Mouse (Mus musculus) layer of hippocampus, adult 9-10 months (tissue): ENCODE data around the gene Abo.
A peak's percentile ranks its signal among the peaks of the same experiment; 100 is the strongest.
"Not testable (repeated sequence)": the region's sequence is repeated elsewhere in the genome, so short reads cannot be mapped to it uniquely, and the experiment has no call there.

ENCODE experiments used
- DNase-seq: peaks from one replicate; pipeline ENCODE4 v3.0.0; 2022; ENCODE audit warnings: low spot score

The Abo gene

GRCm38 (mm10) chr2:26864879-26865278 lies at the start of gene Abo:
Gene Abo, minus strand, starts transcription at chr2:26864979.
- DNase-seq = no peak

DNA sequence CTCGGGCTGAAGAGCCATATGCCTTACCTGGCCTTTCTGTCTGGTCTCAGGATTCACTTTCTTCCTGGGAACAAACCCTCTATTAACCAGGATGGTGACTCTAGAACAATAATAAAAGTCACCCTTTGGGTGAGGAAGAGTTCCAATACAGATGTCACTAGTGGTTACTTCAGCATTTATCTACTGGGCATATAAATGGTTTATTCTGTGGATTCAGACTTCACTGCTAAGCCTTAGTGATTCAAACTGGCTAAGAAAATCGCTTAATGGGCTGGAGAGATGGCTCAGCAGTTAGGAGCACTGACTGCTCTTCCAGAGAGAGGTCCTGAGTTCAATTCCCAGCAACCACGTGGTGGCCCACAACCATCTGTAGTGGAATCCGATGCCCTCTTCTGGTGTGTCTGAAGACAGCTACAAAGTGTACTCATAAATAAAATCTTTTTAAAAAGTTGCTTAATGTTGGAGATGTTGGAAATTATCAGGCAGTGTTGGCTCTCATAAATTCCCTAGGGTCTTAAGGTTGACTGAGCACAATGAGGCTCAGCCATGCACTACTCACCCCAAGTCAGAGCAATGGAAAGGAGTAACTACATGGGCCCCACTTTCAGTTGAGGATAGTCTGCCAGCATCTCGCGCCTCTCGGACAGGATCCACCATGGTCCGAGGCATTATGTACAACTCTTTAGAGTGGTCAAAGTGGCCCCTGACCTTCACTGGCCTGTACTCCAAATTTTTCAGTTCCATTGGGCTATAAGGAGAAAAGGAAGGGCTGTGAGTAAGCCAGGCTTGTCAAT lies 49.6 kb upstream of the Abo start:
- DNase-seq = no peak

DNA sequence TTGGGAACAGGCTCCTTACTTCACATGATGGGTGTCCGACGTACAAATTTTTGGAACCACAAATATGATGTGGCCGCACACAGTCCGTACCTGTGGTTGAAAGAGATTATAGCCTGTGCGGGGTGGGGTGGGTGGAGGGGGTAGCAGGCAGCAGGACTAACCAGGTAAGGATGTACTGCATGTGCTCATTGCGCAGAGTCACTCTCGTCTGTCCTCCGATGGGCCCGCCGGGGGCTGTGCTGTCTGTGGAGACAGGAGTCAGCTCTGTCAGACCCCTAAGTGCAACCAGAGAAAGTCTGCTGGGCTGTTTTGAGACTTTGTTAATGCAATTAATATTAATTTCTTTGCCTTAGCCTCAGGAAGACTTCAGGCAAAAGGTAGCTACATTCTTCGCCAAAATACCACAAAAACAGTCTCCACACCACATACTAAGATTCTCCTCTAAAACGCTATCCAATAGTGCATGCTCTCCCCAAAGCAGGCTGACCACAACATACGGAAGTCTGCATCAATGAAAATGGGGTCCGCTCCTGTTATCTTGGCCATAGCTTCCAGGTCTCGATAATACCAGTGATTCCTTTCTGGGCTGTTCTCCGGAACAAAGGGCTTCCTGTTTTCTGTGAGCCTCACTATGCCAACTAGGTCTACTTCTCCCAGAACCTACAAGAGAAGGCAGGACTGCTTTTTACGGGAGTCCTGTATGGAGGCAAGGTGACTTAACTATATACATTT lies 48.8 kb upstream of the Abo start:
- no peak for DNase-seq

GRCm38 (mm10) chr2:26912253-26912770 lies 47.5 kb upstream of the Abo start:
- DNase-seq = no peak

DNA sequence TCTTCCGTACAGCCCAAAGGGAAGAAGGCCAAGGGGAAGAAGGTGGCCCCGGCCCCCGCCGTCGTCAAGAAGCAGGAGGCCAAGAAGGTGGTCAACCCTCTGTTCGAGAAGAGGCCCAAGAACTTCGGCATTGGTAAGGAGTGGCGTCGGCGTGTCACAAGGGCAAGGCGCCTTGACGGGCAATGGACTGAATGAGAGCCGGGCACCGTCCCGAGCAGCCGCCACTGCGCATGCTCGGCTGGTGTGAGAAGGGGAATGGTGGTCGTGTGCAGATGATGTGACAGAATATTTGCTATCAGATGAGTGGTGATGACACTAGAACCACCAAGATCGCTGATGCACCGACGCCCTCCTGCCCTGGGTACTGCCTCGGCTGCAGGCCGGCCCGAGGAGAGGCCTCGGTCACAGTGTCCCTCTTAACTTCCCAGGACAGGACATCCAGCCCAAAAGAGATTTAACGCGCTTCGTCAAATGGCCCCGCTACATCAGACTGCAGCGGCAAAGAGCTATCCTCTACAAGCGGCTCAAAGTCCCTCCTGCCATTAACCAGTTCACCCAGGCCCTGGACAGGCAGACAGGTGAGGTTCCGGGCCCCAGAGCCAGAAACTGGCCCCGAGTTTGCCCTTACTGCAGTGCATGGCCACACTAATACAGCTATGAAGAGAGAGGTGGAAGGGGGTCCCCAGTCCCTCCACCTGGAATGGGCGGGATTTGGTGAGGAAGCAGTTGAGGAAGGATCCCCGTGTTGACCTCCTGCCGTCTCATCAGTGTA lies 46.4 kb upstream of the Abo start:
- DNase-seq = no peak

DNA sequence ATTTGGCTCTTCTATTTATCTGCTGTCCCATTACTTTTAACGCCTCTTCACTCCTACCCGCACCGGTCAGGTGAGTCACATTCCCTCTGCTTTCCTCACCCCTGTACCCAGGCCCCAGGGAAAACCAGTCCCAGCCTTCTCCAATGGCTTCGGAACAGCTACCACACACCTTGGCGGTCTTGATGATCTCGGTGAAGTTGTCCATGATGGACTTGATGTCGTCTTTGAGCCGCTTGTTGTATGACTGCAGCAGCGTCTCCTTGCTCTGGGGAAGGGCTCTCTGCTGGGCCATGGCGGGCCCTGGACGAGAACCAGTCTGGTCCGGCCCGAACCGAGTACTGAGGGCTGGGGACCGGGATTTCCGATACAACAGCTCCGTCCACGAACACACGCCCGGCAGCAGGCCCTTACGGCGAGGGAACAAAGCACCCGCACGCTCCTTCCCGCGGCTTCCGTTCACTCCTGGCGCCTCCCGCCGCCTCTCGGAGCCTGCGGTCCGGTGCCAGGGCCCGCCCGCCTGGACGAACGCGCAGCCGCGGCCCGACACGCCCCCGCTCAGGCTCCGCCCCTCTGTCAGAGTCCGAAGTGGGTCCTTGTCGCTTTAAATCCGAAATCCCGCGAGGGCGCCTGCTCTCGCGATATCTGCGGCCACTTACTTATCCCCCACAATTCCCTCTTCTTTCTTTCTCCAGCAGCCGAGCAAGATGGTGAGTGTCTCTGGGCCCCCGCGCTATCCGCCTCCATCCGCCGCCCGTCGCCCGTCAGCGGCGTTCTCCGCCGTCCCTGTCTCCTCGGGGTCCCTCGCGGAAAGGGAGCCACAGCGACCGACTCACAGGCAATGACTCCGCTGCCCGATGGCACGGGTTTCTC lies 45.6 kb upstream of the Abo start, which contains the start of the genes Med22 and Rpl7a:
Gene Med22, minus strand, starts transcription at position 554 of the 870 bp plus-strand sequence.
Gene Rpl7a, plus strand, starts transcription at position 641 of the 870 bp plus-strand sequence.
- peak; percentile 100 for DNase-seq

- no peak for DNase-seq
Observed at GRCm38 (mm10) chr2:26909387-26909784, 44.6 kb upstream of the Abo start.

DNA sequence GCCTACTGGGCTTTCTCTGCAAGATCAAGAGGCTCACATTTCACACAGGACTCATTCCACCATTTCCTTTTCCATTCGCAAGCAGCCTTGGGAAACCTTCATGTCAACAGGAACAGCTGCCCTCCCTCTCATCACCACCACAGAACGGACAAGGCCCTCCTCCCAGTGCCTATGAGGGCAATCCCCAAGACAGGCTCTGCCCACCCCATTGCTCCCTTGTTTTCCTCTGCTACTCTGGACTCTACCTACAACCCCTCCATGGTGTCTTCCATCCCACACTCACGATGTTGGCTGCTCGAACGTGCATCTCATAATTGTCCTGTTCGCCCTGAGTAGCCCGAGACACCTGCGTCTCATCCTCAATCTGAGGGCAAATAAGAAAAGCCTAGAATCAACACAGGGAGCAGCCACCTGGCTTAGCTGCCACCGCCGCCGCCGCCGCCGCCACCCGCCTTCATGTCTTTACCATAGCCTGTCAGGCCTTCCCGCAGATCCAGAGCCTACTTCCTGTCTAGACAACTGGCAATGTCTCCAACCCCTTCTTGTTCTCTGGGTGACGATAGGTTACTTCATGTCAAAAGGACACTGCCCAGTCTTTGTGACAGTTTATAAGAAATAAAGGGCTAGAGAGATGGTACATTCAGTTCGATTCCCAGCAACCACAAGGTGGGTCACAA lies 44.1 kb upstream of the Abo start:
- DNase-seq = no peak

- DNase-seq = no peak
Observed at GRCm38 (mm10) chr2:26907109-26907508, 42.3 kb upstream of the Abo start.

GRCm38 (mm10) chr2:26906431-26906830 lies 41.7 kb upstream of the Abo start:
- DNase-seq = no peak

- no peak for DNase-seq
Observed at GRCm38 (mm10) chr2:26905936-26906335, 41.2 kb upstream of the Abo start.

DNA sequence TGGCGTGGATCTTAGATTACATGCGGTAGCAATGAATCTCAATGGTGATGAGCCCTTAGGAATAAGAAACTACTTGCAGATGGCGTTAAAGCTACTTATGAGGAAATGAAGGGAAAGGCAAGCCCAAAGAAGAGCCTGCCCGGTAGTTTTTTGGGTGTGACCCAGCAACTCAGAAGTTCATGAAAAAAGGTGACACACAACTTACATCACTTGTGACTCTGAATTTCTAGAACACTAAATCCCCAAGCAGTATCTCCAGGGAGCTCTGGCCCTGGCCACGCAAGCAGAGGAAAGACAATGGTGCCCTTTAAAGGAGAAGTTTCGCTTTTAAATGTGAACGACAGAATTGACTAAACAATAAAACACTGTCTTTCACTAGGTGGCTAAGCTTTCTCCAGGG lies 38.5 kb upstream of the Abo start:
- no peak for DNase-seq

- DNase-seq = peak; percentile 94
Observed at GRCm38 (mm10) chr2:26902467-26903220, 37.9 kb upstream of the Abo start, which contains the start of gene Surf6. Gene Surf6, minus strand, starts transcription at chr2:26902879.

DNA sequence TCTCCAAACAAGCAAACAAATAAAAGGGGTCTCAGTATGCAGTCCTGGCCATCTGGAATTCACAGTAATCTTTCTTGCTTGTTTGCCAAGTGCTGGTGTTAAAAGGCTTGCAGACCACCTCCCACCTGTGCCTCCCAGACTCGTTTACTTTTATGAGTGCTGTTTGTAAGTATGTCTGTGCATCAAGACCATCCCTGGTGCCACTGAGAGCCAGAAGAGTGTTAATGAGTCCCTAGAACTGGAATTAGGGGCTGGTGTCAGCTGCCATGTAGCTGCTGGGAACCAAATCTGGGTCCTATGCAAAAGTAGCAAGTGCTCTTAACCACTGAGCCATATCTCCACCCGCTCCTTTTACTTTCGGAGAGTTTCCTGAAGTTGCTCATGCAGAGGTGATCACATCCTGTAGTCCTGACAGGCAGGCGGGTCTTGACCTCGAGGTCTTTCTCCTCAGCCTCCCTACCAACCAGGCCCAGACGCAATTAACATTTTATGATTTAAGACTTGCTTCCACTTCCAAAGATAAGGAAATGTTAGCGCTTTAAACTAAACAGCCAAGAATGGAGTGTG lies 37.1 kb upstream of the Abo start:
- no peak for DNase-seq

DNA sequence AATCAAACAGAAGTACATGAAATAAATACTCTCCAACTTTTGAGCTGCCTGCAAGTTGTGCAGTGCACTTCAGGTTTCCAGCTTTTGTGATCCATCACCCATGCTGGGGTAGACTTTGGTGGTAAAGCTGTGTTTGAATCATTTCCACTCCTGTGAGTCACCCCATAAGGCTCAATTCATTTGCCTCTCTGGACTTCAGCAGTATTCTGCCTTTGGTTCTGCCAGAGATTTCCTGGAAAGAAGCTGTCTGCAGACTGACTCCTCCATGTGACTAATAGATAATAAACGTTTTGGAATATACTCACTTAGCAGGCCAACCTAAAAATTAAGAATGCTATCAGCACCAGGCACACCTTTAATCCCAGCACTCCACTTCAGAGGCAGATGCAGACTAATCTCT lies 36.0 kb upstream of the Abo start:
- DNase-seq = no peak

- no peak for DNase-seq
Observed at GRCm38 (mm10) chr2:26895898-26896297, 31.1 kb upstream of the Abo start.

- DNase-seq = not testable (repeated sequence)
Observed at GRCm38 (mm10) chr2:26886170-26886569, 21.4 kb upstream of the Abo start.

GRCm38 (mm10) chr2:26885541-26885940 lies 20.8 kb upstream of the Abo start:
- DNase-seq = not testable (repeated sequence)

GRCm38 (mm10) chr2:26878571-26878970 lies 13.8 kb upstream of the Abo start:
- DNase-seq = no peak

DNA sequence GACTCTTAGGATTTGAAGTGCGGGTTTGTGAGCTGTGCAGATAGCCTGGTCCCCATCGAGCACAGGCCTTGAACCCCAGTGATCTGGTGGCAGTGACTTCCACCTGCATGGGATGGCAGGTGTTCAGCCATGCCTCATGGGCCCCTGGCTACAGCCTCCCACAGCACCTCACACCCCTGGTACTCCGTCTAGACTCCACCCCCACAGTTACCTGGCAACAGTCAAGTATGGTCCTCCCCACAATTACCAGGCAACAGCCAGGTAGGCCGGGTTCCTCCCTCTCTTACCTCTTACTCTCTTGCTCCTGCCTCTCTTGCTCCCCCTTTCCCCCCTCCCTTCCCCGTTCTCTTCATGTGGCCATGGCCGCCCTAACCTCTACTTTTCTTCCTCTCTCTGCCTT lies 5.9 kb upstream of the Abo start:
- no peak for DNase-seq
